Mouse (Mus musculus) thymus, adult 2 months (tissue): ENCODE measurements around the gene Abhd17b.

ENCODE experiments used
- CTCF ChIP-seq: fragments of 200-500 bp; IDR thresholded peaks from 2 replicates; pipeline ENCODE4 v1.5.1; 2012; ENCODE audit warnings: mild to moderate bottlenecking, control low read depth, low read length, moderate library complexity, borderline replicate concordance; ENCODE audit not compliant: control insufficient read depth, poor library complexity, insufficient read depth; ENCODE audit errors: extremely low read depth
- POLR2A ChIP-seq: fragments of 200-500 bp; IDR thresholded peaks from 2 replicates; pipeline ENCODE4 v1.6.1; 2012; ENCODE audit warnings: mild to moderate bottlenecking, low read length, control low read depth, moderate library complexity; ENCODE audit not compliant: control insufficient read depth, poor library complexity, insufficient read depth; ENCODE audit errors: extremely low read depth

DNA sequence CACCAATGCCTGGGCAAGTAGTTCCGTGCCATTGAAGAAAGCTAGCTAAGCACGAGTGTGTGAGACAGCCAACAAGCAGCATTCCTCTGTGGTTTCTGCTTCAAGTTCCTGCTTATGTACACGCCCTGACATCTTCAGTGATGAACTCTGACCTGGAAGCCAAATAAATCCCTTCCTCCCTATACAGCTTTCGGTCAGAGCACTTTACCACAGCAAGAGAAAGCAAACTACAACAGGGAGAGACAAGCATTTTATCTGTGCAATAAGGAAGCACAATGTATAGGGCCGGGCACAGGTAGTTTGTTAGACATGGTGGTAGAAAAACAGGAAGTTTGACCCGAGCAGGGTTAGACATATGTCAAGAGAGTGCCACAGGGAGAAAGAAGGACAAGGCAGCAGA is 6.8 kb upstream of the Abhd17b start:
- no peak for TF ChIP-seq CTCF
- no peak for TF ChIP-seq POLR2A
